Mouse (Mus musculus): ENCODE results near the gene Exd2.
"Not testable (repeated sequence)": the region's sequence is repeated elsewhere in the genome, so short reads cannot be mapped to it uniquely, and the experiment has no call there.

Gene Exd2

GRCm38 (mm10) chr12:80462942-80463651, at the start of gene Exd2:
Exd2 (plus strand) TSS chr12:80463095.
- peak; percentile 92 for ATAC-seq (ENCODE audit: insufficient number of reproducible peaks, low FRiP score, low TSS enrichment)

DNA sequence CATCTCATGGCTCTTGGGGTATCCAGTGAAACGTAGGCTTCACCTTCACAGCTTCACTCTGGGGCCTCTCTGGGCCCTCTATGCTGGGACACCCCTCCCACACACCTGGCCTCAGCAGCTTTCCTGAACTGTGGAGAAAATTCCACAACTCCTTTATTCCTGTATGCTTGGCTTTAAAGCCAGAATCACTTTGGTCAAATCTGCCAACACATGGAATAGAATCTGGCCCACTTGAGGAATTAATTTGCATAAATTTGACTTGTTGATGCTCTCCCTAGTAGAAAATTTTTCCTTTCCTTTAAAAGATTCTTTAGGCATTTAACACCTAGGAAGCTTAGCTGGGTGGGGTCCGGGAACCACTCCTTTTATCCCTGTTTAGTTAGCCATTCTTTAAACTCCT, 47.8 kb upstream of the Exd2 start:
- no peak for ATAC-seq (ENCODE audit: insufficient number of reproducible peaks, low FRiP score, low TSS enrichment)

- ATAC-seq (ENCODE audit: insufficient number of reproducible peaks, low FRiP score, low TSS enrichment): no peak
These were observed 35.2 kb upstream of the Exd2 start for GRCm38 (mm10) chr12:80427683-80428082.

GRCm38 (mm10) chr12:80433266-80433665, 29.6 kb upstream of the Exd2 start:
- ATAC-seq (ENCODE audit: insufficient number of reproducible peaks, low FRiP score, low TSS enrichment): no peak

- ATAC-seq (ENCODE audit: insufficient number of reproducible peaks, low FRiP score, low TSS enrichment): no peak
These were observed 28.3 kb upstream of the Exd2 start for GRCm38 (mm10) chr12:80434601-80434960.

GRCm38 (mm10) chr12:80434961-80435691, 27.8 kb upstream of the Exd2 start:
- peak; percentile 59 for ATAC-seq (ENCODE audit: insufficient number of reproducible peaks, low FRiP score, low TSS enrichment)

DNA sequence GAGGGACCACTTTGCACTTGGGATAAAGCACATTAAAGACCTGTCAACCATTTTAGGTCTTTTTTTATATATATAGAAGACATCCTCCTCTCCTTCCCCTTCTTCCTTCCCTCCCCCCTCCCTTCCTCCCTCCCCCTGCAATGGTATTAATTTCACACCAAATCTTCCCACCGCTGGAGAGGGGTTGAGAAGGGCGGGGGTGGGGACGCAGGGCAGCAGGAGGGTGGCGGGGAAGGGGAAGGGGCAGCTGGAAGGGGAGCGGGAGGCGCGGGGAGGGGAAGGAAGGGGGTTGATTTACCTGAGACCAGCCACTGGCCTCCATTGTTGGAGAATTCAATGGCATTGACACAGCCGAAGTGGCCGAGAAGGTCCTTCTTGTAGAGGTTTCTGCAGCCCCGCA, 27.0 kb upstream of the Exd2 start:
- peak; percentile 23; the same call in 1 of the 2 replicates for ATAC-seq (ENCODE audit: insufficient number of reproducible peaks, low FRiP score, low TSS enrichment)

- ATAC-seq (ENCODE audit: insufficient number of reproducible peaks, low FRiP score, low TSS enrichment): peak; percentile 66
These were observed 26.4 kb upstream of the Exd2 start, which contains the start of gene Dcaf5 for GRCm38 (mm10) chr12:80436336-80436976. Dcaf5 (minus strand) TSS chr12:80436601.

- no peak for ATAC-seq (ENCODE audit: insufficient number of reproducible peaks, low FRiP score, low TSS enrichment)
These were observed 25.7 kb upstream of the Exd2 start for GRCm38 (mm10) chr12:80437051-80437675.

DNA sequence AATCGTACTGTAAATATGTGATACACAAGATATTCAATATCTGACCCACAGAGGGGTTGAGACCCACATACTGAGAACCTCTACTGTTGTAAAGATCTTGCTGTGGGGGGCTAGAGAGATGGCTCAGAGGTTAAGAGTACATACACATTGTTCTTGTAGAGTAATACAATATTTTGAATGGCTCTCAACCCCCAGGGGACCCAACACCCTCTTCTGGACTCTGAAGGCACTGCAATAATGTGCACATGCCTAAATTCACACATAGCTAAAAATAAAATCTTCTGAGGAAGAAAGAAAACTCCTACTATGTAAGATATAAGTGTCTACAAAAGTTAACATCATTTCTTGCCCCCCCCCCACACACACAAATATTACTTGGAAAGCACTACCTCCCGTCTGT, 21.9 kb upstream of the Exd2 start:
- no peak for ATAC-seq (ENCODE audit: insufficient number of reproducible peaks, low FRiP score, low TSS enrichment)

DNA sequence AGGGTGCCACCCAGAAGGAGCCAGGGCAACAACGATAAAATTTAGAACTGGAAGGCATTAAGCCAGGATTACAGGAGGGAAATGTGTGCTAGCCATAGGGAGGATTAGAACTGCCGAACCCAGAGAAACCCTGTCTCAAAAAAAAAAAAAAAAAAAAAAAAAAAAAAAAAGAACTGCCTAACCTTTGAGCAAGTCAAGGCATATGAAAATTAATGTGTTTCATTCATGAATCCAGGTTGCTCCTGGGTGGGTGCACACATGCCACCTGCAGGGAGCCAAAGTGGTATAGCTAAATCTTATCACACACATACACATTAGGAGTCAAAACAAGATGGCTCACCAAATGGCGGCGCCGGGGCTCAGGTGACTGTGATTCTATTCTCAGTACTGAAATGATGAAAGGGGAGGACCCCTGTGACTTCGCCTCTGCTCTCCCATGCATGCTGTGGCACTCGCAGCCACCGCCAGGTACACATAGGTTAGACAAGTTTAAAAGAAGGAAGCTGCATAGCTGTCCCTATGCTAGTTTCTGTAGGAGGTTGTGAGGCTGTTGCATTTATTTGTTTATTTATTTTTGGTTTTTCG, 18.3 kb upstream of the Exd2 start:
- no peak for ATAC-seq (ENCODE audit: insufficient number of reproducible peaks, low FRiP score, low TSS enrichment)

DNA sequence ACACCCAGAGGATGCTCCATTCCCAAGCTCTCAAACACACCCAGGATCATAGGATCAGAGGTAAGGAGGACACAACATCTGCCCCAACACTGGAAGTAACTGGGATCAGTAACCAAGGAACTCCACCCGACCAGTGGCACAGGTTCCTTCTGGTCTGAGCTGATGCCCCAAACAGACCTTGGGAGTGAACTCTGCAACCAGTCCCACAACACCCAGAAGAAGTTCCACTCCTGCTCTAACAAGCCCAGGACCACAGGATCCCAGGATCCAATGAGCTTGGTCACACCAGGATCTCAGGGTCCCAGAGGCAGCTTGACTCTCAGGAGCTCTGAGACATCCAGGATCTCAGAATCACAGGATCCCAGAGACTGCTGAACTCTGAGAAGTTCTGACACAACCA, 9.4 kb upstream of the Exd2 start:
- no peak for ATAC-seq (ENCODE audit: insufficient number of reproducible peaks, low FRiP score, low TSS enrichment)

DNA sequence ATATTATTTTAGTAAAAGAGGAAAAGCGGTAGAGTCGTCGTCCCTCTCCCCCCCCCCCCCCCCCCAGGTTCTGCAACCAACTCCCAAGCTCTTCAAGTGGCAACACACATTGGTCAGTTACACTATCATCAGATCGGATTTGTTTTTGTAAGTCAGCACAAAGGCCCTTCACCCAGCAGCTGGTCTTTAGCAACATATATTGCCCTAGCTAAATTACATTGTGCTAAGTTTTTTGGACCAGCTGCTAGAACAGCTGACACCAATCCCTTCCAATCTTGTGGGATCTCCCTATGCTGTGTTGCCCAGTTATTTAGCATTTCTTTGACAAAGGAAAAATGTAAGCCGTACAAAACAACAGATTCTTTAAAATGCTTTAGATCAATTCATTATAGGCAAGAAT, 4.9 kb upstream of the Exd2 start:
- ATAC-seq (ENCODE audit: insufficient number of reproducible peaks, low FRiP score, low TSS enrichment): no peak

GRCm38 (mm10) chr12:80462292-80462896, 501 bp upstream of the Exd2 start:
- not testable (repeated sequence) for ATAC-seq (ENCODE audit: insufficient number of reproducible peaks, low FRiP score, low TSS enrichment)

GRCm38 (mm10) chr12:80463666-80464269, 873 bp downstream of the Exd2 start:
- ATAC-seq (ENCODE audit: insufficient number of reproducible peaks, low FRiP score, low TSS enrichment): no peak

DNA sequence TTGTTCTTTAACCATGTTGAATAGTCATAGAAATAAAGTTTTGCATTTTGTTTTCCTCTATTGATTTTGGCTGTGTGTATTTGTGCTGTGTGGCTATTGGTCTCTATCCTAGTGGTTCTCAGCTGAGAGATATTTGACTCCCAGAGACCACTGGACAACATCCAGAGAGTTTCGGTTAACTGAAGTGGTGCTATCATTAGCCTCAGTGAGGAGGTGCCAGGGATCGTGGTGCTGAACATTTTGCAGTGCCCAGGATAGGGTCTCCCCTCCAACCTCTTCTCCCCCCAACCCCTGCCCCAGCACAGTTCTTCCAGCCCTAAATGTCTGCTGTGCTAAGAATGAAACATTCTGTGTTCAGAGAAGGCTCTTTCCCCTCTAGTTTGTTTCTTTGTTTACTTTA, 7.3 kb downstream of the Exd2 start:
- ATAC-seq (ENCODE audit: insufficient number of reproducible peaks, low FRiP score, low TSS enrichment): no peak

DNA sequence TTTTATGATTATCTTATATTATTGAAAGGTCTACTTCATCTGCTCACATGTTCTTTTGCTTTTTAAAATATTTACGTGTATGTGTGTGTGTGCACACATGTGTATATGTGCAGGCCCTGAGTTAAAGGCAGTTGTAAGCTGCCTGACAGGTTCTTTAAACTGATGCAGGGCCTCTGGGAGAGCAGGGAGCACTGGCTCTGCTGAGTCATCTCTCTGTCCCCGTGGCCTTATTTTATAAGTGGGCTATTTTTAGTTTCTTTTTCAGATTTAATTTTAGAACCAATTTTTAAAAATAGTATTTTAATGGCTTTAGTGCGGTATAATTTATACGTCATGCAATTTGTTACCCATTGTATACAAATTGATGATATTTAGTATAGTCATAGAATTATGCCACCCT, 9.0 kb downstream of the Exd2 start:
- ATAC-seq (ENCODE audit: insufficient number of reproducible peaks, low FRiP score, low TSS enrichment): no peak

GRCm38 (mm10) chr12:80473731-80474130, 10.8 kb downstream of the Exd2 start:
- ATAC-seq (ENCODE audit: insufficient number of reproducible peaks, low FRiP score, low TSS enrichment): no peak

- ATAC-seq (ENCODE audit: insufficient number of reproducible peaks, low FRiP score, low TSS enrichment): no peak
These were observed 17.1 kb downstream of the Exd2 start for GRCm38 (mm10) chr12:80479986-80480385.

DNA sequence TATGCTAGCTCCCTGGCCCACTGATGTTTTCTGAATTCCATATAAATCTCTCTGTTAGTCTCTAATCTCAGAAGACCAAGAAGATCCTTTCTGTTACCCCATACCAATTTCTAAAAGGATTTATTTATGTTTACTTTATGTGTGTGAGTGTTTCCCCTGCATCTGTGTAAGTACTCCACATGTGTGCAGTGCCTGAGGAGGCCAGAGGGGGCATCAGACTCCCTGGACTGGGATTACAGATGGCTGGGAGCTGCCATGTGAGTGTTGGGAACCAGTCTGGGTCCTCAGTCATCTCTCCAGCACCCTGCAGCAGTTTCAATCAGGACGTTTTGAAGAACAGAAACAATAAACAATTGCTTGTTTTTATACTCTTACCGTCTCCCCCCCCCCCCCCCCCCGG, 20.5 kb downstream of the Exd2 start:
- no peak for ATAC-seq (ENCODE audit: insufficient number of reproducible peaks, low FRiP score, low TSS enrichment)
